Mouse (Mus musculus): ENCODE results near the gene Ly6g5b.

Ly6g5b gene

GRCm38 (mm10) chr17:35105740-35106389, 9.4 kb downstream of the Ly6g5b start:
- no peak for DNase-seq (ENCODE audit: low spot score in 2 of 2)

GRCm38 (mm10) chr17:35104754-35105153, 10.5 kb downstream of the Ly6g5b start:
- no peak for DNase-seq (ENCODE audit: low spot score in 2 of 2)

- DNase-seq (ENCODE audit: low spot score in 2 of 2): no peak
Measured at GRCm38 (mm10) chr17:35104079-35104478, 11.1 kb downstream of the Ly6g5b start.

GRCm38 (mm10) chr17:35103221-35103690, 12.0 kb downstream of the Ly6g5b start:
- DNase-seq (ENCODE audit: low spot score in 2 of 2): no peak

GRCm38 (mm10) chr17:35102299-35102698, 12.9 kb downstream of the Ly6g5b start:
- no peak for DNase-seq (ENCODE audit: low spot score in 2 of 2)

GRCm38 (mm10) chr17:35101161-35101560, 14.1 kb downstream of the Ly6g5b start:
- DNase-seq (ENCODE audit: low spot score in 2 of 2): no peak

- no peak for DNase-seq (ENCODE audit: low spot score in 2 of 2)
Measured at GRCm38 (mm10) chr17:35100196-35100765, 14.9 kb downstream of the Ly6g5b start.

GRCm38 (mm10) chr17:35097164-35097655, 18.0 kb downstream of the Ly6g5b start:
- no peak for DNase-seq (ENCODE audit: low spot score in 2 of 2)

- no peak for DNase-seq (ENCODE audit: low spot score in 2 of 2)
Measured at GRCm38 (mm10) chr17:35096597-35096996, 18.6 kb downstream of the Ly6g5b start.

GRCm38 (mm10) chr17:35094475-35095365, 20.5 kb downstream of the Ly6g5b start:
- DNase-seq (ENCODE audit: low spot score in 2 of 2): no peak

GRCm38 (mm10) chr17:35092403-35093198, 22.6 kb downstream of the Ly6g5b start:
- no peak for DNase-seq (ENCODE audit: low spot score in 2 of 2)

GRCm38 (mm10) chr17:35090166-35090932, 24.9 kb downstream of the Ly6g5b start:
- peak; percentile 29 to 36 for DNase-seq (ENCODE audit: low spot score in 2 of 2)

- peak; percentile 95 for DNase-seq (ENCODE audit: low spot score in 2 of 2)
Measured at GRCm38 (mm10) chr17:35088825-35089644, 26.2 kb downstream of the Ly6g5b start, which contains the start of gene Abhd16a. Abhd16a (plus strand) TSS chr17:35089263.

- DNase-seq (ENCODE audit: low spot score in 2 of 2): no peak
Measured at GRCm38 (mm10) chr17:35088151-35088550, 27.1 kb downstream of the Ly6g5b start.

GRCm38 (mm10) chr17:35085208-35085865, 29.9 kb downstream of the Ly6g5b start, which contains the start of gene Ly6g6f:
Ly6g6f (minus strand) TSS chr17:35085610.
- no peak for DNase-seq (ENCODE audit: low spot score in 2 of 2)

- no peak for DNase-seq (ENCODE audit: low spot score in 2 of 2)
Measured at GRCm38 (mm10) chr17:35083929-35084497, 31.2 kb downstream of the Ly6g5b start.

GRCm38 (mm10) chr17:35082841-35083576, 32.2 kb downstream of the Ly6g5b start:
- DNase-seq (ENCODE audit: low spot score in 2 of 2): no peak

GRCm38 (mm10) chr17:35080710-35081109, 34.5 kb downstream of the Ly6g5b start:
- DNase-seq (ENCODE audit: low spot score in 2 of 2): no peak
